Mouse (Mus musculus) lung, embryonic 15.5 days (tissue): ENCODE results near the gene Fam25c. TPM values are rescaled to one million over a fixed set of nuclear protein-coding genes. Genes with fewer than 3 reads are reported as not detected.

ENCODE experiments used
- ATAC-seq: fragments of 200-750 bp; cut with Nextera tagmentation; 2 replicates; pipeline ENCODE4 v1.8.0; 2017; ENCODE audit warnings: moderate number of reproducible peaks, borderline replicate concordance; ENCODE audit not compliant: low FRiP score, low TSS enrichment; ENCODE audit errors: extremely low read depth
- H3K27ac ChIP-seq: fragments of 300-500 bp; sonication (generic); 2 replicates; pipeline ENCODE4 v1.5.1; 2015; ENCODE audit warnings: moderate library complexity, mild to moderate bottlenecking, inconsistent platforms
- H3K27me3 ChIP-seq: fragments of 300-500 bp; sonication (generic); 2 replicates; pipeline ENCODE4 v1.6.1; 2015; ENCODE audit warnings: inconsistent platforms
- H3K36me3 ChIP-seq: fragments of 300-500 bp; sonication (generic); 2 replicates; pipeline ENCODE4 v1.6.1; 2015; ENCODE audit warnings: inconsistent platforms
- H3K4me1 ChIP-seq: fragments of 300-500 bp; sonication (generic); 2 replicates; pipeline ENCODE4 v1.6.1; 2015; ENCODE audit warnings: inconsistent platforms
- H3K4me2 ChIP-seq: fragments of 300-500 bp; sonication (generic); 2 replicates; pipeline ENCODE4 v1.6.1; 2015; ENCODE audit warnings: inconsistent platforms, mild to moderate bottlenecking, moderate library complexity
- H3K4me3 ChIP-seq: fragments of 300-500 bp; sonication (generic); 2 replicates; pipeline ENCODE4 v1.5.1; 2015; ENCODE audit warnings: mild to moderate bottlenecking, inconsistent platforms
- H3K9ac ChIP-seq: fragments of 300-500 bp; sonication (generic); 2 replicates; pipeline ENCODE4 v1.6.1; 2015; ENCODE audit warnings: inconsistent platforms
- H3K9me3 ChIP-seq: fragments of 300-500 bp; sonication (generic); 2 replicates; pipeline ENCODE4 v1.6.1; 2016; ENCODE audit warnings: inconsistent platforms
- WGBS: fragments of 180-500 bp; shearing (Covaris S2); methylation state at CpG from one replicate; pipeline ENCODE4 v1.1.7; 2015; 5-methylcytosine and 5-hydroxymethylcytosine counted together
- polyA plus RNA-seq: library from polyadenylated mRNA; unstranded; fragments of >200 nt; fragmentation: Nextera tagmentation; extraction: Ambion mirVana; gene quantifications from 2 replicates; pipeline ENCODE4 v1.2.1, GENCODE M21; 2015

The Fam25c gene
- polyA plus RNA-seq, 1 experiment from 2014 or later, result not detected

DNA sequence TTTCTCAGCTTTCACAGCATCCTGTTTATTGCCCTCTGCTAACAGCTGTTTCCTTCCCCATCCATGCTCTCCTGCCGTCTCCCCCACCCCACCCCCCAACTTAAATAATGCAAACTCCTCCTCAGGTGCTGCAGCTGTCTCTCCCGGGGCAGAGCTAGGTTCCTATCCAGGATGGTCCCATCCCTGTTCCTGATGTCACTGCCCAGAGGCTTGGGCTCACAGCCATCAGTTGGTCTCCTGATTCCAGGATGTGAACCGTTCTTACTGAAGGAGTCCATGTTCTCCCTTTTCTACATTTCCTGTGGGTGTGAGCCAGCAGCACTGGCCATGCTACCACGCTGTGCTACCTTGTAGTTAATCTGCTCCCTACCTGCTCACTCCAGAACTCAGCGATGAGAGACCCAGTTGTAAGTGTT, 52.0 kb downstream of the Fam25c start:
- Histone ChIP-seq H3K27me3 (no peaks in the 10 kb centered on the region), H3K4me1 (no peaks in the 10 kb centered on the region), H3K36me3 (no peaks in the 10 kb centered on the region), H3K9me3 (no peaks in the 10 kb centered on the region), H3K9ac (no peak overlapping the region), H3K4me2 (no peak overlapping the region), H3K27ac (no peak overlapping the region), H3K4me3 (no peak overlapping the region)
- 39% methylated on average over 5 of the region's 5 CpGs for WGBS
- ATAC-seq, result no peak

DNA sequence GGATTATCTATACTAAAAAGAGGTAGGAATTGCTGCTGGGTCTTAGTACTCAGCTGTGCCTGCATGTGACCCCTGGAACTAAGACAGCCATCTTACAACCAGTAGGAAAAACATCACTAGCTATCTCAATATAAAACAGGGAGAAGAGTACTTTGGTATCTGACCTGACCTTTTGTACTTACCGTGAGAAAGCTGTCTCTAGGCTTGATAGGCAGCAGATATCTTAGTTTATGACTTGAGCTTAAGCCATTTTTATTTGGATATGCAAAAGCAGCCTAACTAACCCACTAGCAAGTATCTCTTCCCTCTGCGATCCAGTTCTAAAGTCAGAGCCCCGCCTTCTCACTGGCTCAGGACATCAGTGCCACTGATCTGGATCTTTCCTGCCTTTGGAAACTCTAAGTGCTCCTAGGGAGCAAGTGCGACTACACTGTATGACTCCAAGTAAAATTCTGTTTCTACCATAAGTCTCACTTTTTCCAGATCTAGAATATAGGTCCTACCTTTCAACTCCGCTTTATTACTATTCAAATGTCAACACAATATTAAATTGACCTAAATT, 52.5 kb downstream of the Fam25c start:
- no peaks in the 10 kb centered on the region for H3K36me3 ChIP-seq
- no peaks in the 10 kb centered on the region for H3K9me3 ChIP-seq
- no peak for ATAC-seq
- peaks cover under 1% of the 10 kb centered on the region; the same call in 1 of the 2 replicates for H3K4me1 ChIP-seq
- 75% methylated on average over 5 of the region's 5 CpGs for WGBS
- H3K27me3 ChIP-seq, result no peaks in the 10 kb centered on the region
- H3K4me2 ChIP-seq, result no peak overlapping the region
- no peak overlapping the region for H3K9ac ChIP-seq
- H3K27ac ChIP-seq, result no peak overlapping the region
- H3K4me3 ChIP-seq, result no peak overlapping the region

Other genes starting within 250 kb of the Fam25c start
- 0.09 and 0.13 TPM in 2 replicates for gene Npy4r, start 202.9 kb downstream of the Fam25c start, polyA plus RNA-seq
- gene Gprin2, start 153.8 kb downstream of the Fam25c start, polyA plus RNA-seq, result 0.30 and 0.57 TPM in 2 replicates
- 0.66 and 0.72 TPM in 2 replicates for gene Syt15, start 135.8 kb downstream of the Fam25c start, polyA plus RNA-seq
- 10.1 and 12.6 TPM in 2 replicates for gene Shld2, start 44.9 kb downstream of the Fam25c start, polyA plus RNA-seq
- 66.4 and 68.7 TPM in 2 replicates for gene Glud1, start 44.7 kb downstream of the Fam25c start, polyA plus RNA-seq
- gene Sncg, start 19.4 kb upstream of the Fam25c start, polyA plus RNA-seq, result 6.2 and 7.5 TPM in 2 replicates
- 12.7 and 14.3 TPM in 2 replicates for gene Mmrn2, start 20.0 kb upstream of the Fam25c start, polyA plus RNA-seq
- 39.1 and 39.2 TPM in 2 replicates for gene Bmpr1a, start 147.9 kb upstream of the Fam25c start, polyA plus RNA-seq
- gene 9230112D13Rik, start 167.4 kb upstream of the Fam25c start, polyA plus RNA-seq, result not detected in 2 replicates
- 8.3 and 9.5 TPM in 2 replicates for gene Ldb3, start 233.2 kb upstream of the Fam25c start, polyA plus RNA-seq
- 0.15 and 0.29 TPM in 2 replicates for gene Opn4, start 244.7 kb upstream of the Fam25c start, polyA plus RNA-seq